Mouse (Mus musculus) right cerebral cortex, postnatal 14 days (tissue): ENCODE measurements around the gene Sptlc3.

Experiments
- DNase-seq: peaks from one replicate; pipeline ENCODE4 v3.0.0; 2022

Gene Sptlc3

GRCm38 (mm10) chr2:139493836-139494235, at the start of gene Sptlc3:
Gene Sptlc3 (plus strand): TSS chr2:139493913.
- no peak for DNase-seq

- no peak for DNase-seq
Measured at GRCm38 (mm10) chr2:139467726-139468125, 26.0 kb upstream of the Sptlc3 start.

DNA sequence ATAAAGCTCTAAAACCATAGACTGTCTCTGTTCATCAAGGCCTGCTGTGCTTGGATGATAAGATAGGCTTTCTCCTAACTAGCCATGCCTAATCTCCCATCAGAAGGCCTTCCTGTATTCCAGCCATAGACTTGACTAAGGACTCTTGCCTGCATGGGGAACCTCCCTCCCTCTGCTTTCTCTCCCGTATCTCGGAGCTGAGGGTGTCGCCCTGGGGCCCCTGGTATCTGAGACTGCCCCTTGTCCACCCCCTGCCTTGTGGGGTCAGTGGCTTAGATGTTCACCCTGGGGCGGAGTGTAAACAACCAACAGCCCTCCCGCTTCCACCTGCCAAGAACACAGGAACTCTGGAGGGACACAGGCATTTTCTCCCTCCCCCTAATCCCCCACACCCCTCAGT, 5.0 kb upstream of the Sptlc3 start:
- DNase-seq: no peak

DNA sequence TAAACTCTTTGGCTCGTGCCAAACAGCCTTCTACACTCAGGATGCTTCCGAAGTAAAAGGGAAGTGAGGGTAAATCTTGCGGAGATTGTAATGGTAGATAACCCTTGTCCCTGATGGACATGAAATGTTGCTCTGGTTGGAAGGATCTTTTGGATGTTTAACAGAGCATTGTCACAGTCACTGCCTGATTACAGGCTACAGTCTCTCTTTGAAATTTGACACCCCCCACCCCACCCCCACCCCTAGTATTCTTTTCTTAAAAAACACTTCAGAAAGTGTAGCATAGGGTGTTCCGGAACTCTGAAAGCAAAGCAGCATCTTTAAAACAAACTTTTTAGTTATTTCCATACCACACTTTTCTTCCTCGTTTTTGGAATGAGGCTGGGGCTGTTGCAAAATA, 916 bp downstream of the Sptlc3 start:
- DNase-seq: no peak

DNA sequence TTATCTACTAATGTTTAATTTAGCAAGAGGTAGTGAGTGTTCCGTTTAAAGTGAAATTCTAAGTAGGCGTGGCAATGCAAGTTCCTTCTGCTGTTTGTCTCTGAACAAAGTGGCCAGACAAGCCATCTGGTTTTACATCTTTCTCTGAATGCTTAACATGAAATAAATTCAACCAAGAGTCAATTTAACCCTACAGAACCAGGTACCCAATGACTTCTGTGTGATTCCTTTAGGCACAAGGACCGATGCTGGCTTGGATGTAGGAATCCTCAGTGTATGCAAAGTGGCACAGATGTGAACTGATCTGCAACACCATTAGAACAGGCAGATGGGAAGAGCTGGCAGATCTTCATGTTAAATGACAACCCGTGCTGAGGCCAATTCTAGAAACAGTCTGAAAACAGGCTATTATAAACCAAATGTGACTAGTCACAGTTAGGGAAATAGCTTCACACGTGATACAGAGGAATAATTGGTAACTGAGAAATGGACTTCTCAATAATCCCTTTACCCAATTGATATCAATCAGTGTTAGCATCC, 68.3 kb downstream of the Sptlc3 start:
- no peak for DNase-seq

GRCm38 (mm10) chr2:139579280-139579679, 85.6 kb downstream of the Sptlc3 start:
- no peak for DNase-seq

GRCm38 (mm10) chr2:139582766-139583165, 89.1 kb downstream of the Sptlc3 start:
- no peak for DNase-seq

GRCm38 (mm10) chr2:139587660-139588200, 94.0 kb downstream of the Sptlc3 start:
- DNase-seq: no peak

DNA sequence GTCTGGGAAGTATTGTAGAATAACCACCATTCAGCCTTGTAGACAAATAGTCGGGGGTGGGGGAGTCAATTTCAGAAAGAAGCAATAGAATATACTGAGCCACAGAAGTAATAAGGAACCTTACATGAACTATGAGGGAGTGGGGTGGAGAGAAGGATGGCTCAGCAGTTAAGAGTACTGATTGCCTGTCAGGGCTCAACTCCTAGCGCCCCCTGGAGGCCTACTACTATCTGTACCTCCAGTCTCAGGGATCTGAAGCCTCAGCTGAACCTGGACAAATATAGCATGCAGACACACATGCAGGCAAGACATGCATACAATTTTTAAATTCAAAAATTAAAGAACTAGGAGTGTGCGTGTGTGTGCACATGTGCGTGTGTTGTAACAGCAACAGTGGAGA, 96.2 kb downstream of the Sptlc3 start:
- DNase-seq: peak; percentile 72

DNA sequence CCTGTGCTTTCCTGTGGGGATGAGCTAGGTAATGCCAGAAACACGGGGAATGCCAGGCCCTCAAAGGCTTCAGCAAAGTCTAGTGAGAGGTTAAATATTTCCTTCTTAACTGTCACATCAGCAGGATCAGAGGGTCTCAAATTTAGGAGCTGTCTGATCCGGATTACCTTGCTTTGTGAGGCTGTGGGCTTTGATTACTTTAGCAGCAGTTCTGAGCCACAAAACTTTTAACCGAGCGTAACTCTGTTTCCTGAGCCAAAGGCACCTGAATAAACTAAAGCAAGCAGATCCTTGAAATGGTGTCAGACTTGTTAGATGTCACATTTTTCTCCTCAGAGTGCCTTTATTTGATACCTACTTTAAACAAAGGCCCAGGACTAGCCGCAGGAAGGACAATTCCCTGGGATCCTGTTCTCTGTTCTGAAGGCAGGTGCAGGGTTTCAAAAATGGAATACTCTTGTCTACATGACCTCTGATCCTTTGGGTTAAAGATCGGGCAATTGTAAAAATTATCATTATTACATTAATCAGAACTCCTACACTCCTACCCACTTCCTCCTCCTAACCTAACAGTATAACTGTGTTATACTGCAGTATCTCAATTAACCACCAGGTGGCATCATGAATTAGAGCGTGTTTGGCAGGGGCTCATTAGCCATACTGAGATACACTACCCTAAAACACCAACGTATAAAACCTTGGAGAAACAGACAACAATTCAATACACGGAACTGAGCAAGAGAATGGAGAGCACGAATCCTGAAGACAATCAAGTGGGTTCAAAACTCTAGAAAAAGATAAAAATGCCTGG, 97.4 kb downstream of the Sptlc3 start:
- DNase-seq: no peak

- no peak for DNase-seq
Measured at GRCm38 (mm10) chr2:139592109-139592508, 98.4 kb downstream of the Sptlc3 start.

DNA sequence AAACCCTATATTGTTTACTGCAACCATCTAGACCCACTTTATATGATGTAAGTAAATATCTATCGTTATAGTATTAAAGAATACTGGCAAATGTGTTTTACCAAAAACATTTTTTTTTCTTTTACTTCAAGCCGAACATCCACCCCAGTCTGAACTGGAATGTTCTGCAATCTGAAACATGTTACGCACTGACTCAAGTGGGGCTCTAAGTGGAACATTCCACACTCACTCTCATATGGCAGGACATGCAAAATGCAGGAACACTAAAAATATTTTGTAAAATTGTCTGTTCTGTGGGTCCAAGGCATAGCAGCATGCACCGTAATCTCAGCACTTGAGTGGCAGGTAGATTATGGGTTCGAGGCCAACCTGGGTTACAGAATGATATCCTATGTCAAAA, 103.5 kb downstream of the Sptlc3 start:
- no peak for DNase-seq

DNA sequence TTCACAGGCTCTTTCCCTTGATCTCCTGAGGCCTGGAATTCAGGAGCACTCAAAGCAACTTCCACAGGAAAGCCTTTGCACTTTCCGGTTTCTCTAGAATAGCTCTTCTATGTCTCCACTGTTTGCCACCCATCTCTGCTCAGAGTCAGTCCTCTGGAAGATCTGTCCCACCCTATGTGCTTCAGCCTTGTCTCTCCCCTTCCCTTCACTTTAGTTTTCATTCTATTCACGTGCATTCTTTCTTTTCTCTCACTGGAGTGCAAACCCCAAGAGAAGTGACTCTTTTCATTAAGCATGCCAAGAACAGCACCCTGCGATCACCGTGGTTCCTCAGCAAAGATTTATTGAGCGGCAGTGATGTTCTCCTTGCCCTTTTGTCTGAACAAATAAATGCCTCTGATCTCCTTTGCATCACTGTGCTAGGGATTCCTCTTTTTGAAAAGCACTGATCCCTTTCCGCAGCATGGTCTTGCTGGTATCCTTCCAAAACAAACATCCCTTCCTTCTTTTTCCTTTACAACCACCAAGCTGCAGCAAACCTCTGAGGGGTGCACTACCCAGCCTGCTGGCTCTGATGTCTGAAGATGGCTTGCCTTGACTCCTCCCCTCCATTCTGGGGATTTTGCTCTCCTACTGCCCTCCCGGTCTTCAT, 108.0 kb downstream of the Sptlc3 start:
- DNase-seq: no peak

DNA sequence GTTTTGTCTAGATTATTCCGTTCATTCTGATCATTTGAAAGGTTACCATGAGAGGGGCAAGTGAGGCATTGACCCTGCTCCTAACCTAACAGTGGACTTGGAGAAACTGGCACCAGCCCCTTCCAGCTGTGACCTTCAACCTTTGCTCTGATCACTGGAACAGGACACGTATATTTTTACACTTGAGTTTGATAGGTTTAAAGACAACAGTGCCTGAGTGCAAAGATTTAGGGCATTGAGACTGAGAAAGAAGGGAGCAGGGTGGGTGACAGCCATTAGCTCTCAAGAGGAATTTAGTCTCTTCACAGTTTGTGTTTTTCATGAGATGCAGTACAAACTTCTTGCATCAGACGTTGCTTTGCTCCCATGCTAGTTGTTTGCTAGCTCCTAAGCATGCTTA, 114.5 kb downstream of the Sptlc3 start:
- DNase-seq: no peak

GRCm38 (mm10) chr2:139608810-139609209, 115.1 kb downstream of the Sptlc3 start:
- no peak for DNase-seq

DNA sequence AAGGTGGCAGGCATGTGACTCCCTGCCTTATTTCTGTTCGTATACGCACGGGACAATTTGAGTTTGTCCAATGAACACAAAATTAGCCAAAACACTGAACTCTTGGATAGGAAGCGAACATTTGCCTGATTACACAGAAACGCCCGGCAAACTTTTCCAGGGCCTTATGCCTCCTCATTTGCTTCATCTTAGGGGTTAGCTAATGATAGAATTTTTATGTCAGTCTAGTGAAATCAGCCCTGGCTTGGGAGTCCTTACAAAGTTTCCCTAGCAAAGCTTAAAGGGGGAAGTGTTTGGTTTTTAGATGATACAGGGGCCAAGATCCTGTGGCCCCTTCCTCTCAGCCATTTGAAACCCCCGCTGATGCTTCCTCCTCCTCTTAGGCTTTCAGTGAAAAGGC, 115.5 kb downstream of the Sptlc3 start:
- no peak for DNase-seq

- DNase-seq: no peak
Measured at GRCm38 (mm10) chr2:139609662-139610291, 116.1 kb downstream of the Sptlc3 start.

DNA sequence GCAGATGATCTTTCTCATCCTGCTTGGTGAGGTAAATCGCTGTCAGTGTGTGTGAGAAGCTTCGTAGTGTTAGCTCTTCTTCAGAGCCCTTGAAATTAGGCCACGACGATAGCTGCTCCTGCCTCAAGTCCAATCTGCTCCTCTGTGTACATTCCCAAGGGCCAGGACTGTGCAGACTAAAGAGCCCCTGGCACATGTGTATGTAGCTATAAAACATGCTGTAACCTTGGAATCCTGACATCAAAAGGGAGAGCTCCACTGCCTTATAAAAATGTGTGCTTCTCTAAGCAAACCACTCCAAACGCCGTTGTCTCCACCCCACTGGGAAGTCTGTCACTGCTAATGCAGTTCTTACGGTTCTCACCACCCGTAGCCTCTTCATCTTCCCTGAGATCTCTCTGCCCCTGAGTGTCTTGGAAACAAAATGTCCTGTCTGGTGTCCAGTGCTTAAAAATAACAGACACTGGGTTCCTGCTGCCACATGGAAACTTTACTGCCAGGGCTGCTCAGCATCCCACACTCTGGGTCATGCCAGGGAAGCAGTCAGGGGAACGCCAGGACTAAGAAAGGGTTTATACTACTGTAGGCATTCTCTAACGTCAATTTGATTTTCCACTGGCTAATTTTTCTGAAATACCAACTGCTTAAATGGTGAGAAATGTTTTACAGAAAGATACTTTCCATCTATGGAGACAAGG, 118.8 kb downstream of the Sptlc3 start:
- DNase-seq: no peak

- no peak for DNase-seq
Measured at GRCm38 (mm10) chr2:139626496-139626895, 132.8 kb downstream of the Sptlc3 start.

DNA sequence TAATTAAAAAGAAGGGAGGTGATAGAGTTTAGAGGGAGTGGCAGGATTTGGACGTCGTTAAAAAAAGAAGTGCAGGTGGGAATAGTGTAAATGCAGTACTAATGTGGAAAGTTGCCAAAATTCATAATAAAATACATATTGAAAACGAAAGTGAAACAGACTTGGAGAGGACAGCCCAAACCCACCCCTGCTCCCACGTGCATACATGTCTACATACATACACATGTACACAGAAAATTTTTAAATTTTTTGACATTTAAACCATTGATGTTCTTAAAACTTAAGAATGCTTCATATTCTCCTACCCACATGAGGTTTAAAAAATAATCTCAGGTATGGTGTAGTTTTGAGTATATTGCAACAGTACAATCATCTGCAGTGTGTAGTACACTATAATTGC, 135.0 kb downstream of the Sptlc3 start:
- no peak for DNase-seq

DNA sequence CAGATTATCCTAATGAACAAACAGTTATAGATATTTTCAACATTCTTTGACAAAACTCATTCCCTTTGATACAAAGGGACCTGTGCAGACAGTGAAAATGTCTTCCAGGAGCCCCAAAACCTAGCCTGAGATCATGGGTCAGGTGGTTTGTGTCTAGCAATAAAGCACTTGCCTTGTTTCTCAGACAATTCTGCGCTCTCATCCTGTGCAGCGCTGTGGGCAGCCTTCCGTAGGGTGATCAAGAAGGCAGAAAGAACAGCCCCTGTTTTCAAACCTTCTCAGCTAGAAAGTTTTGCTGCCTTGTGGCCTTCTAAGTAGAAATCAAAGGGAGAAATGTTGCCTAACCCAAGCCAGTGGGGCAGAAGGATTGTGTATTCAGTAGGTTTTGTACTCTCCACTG, 135.9 kb downstream of the Sptlc3 start:
- no peak for DNase-seq

- DNase-seq: no peak
Measured at GRCm38 (mm10) chr2:139634506-139634905, 140.8 kb downstream of the Sptlc3 start.

DNA sequence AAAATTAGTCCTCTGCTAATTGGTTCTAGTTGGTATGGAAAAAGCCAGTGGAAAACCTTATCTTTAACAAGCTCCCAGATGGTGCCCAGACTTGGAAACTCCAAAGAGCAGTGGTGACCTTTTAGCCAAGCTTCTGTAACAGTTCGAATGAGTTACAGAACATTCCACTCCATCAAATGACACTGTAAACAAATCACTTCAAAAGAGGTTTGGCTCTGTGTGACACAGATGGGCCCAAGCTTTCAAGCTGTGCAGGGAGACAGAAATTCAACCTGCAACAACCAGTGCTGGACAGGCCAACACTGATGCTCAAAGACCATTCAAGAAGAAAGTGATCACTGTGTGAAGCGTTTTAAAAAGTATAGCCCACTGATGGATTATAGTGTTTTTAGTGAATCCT, 144.1 kb downstream of the Sptlc3 start:
- no peak for DNase-seq
